Mouse (Mus musculus): Measurements from ENCODE around the gene Cmbl. TPM values are rescaled to one million over a fixed set of nuclear protein-coding genes. Genes with fewer than 3 reads are reported as not detected.

The Cmbl gene
- polyA plus RNA-seq, 1 experiment from 2014 or later, result 1.3 TPM

DNA sequence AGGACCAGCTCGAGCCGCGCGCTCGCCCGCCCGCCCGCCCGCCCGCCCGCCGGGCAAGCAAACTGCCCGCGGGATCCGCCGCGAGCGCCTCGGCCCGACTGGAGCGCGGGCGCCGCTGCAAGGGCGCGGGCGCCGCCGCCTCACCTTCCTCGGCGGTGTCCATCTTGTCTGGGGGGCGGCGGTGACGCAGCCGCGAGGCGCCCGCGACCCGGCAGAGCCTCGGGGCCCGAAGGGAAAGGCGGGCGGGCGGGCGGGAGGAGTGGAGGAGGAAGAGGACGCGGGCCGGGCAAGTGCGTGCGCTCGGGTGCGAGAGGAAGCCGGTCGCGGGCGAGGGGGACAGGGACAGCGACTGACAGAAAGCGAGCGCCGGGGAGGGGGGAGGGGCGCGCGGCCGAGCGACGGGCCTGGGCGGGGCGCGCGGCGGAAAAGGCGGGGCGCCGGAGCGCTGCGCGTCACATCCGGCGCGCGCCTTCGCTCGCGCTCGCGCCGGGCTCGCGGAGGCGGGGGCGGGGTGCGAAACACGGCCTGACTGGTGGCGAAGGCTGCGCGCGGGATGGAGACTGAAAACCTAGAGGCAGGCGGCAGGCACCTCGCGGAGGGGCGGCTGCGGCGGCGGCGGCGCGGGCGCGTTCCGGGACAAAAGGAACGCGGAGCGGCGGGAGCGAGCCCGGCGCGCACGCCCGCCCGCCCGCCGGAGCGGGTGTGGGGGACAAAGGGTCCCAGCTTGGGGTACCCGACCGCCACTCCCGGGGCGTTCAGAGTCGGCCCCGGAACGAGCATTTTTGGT, 34.3 kb upstream of the Cmbl start, which contains the start of gene March6:
TSS of gene March6 (minus strand) at position 395 of the 787 bp plus-strand sequence.
- H3K4me1 ChIP-seq (replicated peaks; ENCODE audit: control insufficient read depth, insufficient read depth, low read length), result peaks cover 7% of the 10 kb centered on the region; the same call in 1 of the 2 replicates
- H3K4me2 ChIP-seq (replicated peaks; ENCODE audit: low read depth, low read length), result peak within 1 kb of the TSS; percentile 71
- peak within 1 kb of the TSS; percentile 93 for H3K4me3 ChIP-seq (ENCODE audit: low read depth, low read length)
- no peaks in the 10 kb centered on the region for H3K27me3 ChIP-seq (ENCODE audit: control insufficient read depth, insufficient read depth, low read length)
- WGBS, result under 1% methylated on average over 80 of the region's 132 CpGs
- H3K9me3 ChIP-seq (ENCODE audit: control insufficient read depth, low read length), result no peaks in the 10 kb centered on the region
- no peaks in the 10 kb centered on the region for H3K36me3 ChIP-seq (ENCODE audit: control insufficient read depth, insufficient read depth, low read length)
- H3K27ac ChIP-seq (ENCODE audit: low read depth, low read length), result peak within 1 kb of the TSS; percentile 99
- DNase-seq (ENCODE audit: low spot score) (peak; percentile 95), ATAC-seq (ENCODE audit: low FRiP score) (peak; percentile 93)
- H3K9ac ChIP-seq (ENCODE audit: low read depth, low read length), result peak within 1 kb of the TSS; percentile 95

DNA sequence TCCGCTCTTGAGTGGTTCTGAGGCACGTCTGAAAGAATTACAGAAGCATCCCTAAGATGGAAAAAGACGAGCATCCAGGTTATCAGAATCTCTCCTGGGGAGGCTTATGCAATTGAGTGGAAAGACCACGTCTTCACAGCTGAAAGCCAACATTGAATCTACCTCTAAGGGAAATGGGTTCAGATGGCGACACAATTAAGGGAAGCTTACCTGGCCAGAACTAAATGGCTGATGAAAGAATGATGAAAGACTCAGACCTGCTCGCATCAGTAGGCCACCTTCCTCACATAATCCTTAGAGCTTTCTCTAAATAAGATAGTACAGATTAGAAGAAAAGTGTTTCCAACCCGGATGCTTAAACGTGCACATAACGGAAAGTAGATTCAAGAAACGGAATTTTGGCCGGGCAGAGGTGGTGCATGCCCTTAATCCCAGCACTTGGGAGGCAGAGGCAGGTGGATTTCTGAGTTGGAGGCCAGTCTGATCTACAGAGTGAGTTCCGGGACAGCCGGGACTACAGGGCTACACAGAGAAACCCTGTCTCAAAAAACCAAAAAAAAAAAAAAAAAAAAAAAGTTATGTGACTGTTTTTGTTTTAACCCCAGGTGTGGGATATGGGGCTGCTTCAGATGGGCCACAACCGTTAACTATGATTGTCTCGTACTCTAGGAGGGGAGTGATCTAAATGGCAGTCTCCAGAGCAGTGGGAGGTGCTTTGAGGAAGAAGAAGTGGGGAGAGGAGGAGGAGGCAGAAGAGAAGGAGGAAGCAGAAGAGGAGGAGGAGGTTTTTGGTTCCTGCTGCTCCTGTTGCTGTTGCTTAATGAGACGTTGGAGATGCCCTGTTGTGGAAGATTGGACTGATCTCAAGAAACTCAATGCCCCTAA, 33.5 kb upstream of the Cmbl start:
- DNase-seq (ENCODE audit: low spot score) (peak; percentile 28), ATAC-seq (ENCODE audit: low FRiP score) (no peak)
- H3K27me3 ChIP-seq (ENCODE audit: control insufficient read depth, insufficient read depth, low read length), result no peaks in the 10 kb centered on the region
- peak overlapping the region; percentile 71 for H3K4me2 ChIP-seq (replicated peaks; ENCODE audit: low read depth, low read length)
- H3K4me3 ChIP-seq (ENCODE audit: low read depth, low read length), result peak overlapping the region; percentile 93
- H3K27ac ChIP-seq (ENCODE audit: low read depth, low read length), result peak overlapping the region; percentile 99
- peaks cover 8% of the 10 kb centered on the region; the same call in 1 of the 2 replicates for H3K4me1 ChIP-seq (replicated peaks; ENCODE audit: control insufficient read depth, insufficient read depth, low read length)
- peak overlapping the region; percentile 95 for H3K9ac ChIP-seq (ENCODE audit: low read depth, low read length)
- H3K9me3 ChIP-seq (ENCODE audit: control insufficient read depth, low read length), result no peaks in the 10 kb centered on the region
- 23% methylated on average over 16 of the region's 16 CpGs for WGBS
- H3K36me3 ChIP-seq (ENCODE audit: control insufficient read depth, insufficient read depth, low read length), result no peaks in the 10 kb centered on the region

DNA sequence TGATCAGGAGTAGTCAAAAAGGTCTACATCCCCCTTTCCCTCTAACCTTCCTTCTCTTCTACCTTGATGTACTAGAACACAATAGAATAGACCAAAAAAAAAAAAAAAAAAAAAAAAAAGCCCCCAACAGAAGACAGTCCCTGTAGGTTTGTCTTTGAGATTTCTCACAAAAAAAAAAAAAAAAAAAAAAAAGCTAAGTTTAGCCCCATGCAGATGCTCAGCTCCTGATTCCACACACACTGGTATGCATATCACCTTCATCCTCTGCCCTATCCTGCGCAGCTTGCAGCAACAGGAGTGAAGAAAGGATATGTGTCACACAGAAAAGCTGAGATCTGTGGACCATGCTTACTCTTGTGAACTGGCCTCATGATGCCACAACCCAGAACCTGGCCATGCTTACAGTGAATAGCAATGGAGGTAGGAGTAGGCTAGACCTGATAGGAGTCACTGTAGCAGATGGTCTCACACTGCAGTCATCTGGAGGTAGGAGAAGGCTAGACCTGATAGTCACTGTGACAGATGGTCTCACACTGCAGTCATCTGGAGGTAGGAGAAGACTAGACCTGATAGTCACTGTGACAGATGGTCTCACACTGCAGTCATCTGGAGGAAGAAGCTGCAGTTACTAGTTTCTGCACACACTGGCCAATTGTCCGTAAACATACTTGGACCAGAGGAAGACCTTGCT, 32.7 kb upstream of the Cmbl start:
- WGBS, result 97% methylated on average over 2 of the region's 2 CpGs
- no peak for DNase-seq (ENCODE audit: low spot score)
- H3K9me3 ChIP-seq (ENCODE audit: control insufficient read depth, low read length), result no peaks in the 10 kb centered on the region

DNA sequence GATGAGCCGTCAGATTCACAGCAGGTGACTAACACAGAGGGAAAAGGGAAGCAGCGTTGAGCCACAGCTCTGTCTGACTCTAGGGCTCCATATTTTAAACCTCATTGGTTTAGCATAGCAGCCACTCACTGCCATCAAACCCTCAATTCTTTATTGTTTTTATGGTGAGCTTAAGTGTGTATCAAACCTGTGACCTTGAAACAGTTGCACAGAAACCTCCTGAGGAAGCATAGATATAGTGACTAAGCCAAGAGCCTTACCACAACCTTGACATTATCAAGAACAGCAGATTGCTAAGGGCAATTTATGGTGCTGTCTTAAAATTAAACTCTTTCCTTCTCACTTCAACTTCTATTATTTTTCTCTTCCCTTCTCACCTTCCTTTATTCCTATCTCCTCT, 31.7 kb upstream of the Cmbl start:
- Histone ChIP-seq H3K4me2 (replicated peaks; ENCODE audit: low read depth, low read length) (no peak overlapping the region), H3K9ac (ENCODE audit: low read depth, low read length) (no peak overlapping the region), H3K36me3 (ENCODE audit: control insufficient read depth, insufficient read depth, low read length) (no peaks in the 10 kb centered on the region), H3K9me3 (ENCODE audit: control insufficient read depth, low read length) (no peaks in the 10 kb centered on the region), H3K4me1 (replicated peaks; ENCODE audit: control insufficient read depth, insufficient read depth, low read length) (peaks cover 9% of the 10 kb centered on the region; the same call in 1 of the 2 replicates), H3K27me3 (ENCODE audit: control insufficient read depth, insufficient read depth, low read length) (no peaks in the 10 kb centered on the region), H3K4me3 (ENCODE audit: low read depth, low read length) (no peak overlapping the region), H3K27ac (ENCODE audit: low read depth, low read length) (no peak overlapping the region)
- WGBS, result 76% methylated on average over 2 of the region's 2 CpGs
- no peak for ATAC-seq (ENCODE audit: low FRiP score)
- no peak for DNase-seq (ENCODE audit: low spot score)

More for the DNA sequence above, 32.7 kb upstream of the Cmbl start:
- Histone ChIP-seq H3K27me3 (ENCODE audit: control insufficient read depth, insufficient read depth, low read length) (no peaks in the 10 kb centered on the region), H3K4me1 (replicated peaks; ENCODE audit: control insufficient read depth, insufficient read depth, low read length) (peaks cover 9% of the 10 kb centered on the region; the same call in 1 of the 2 replicates), H3K4me2 (replicated peaks; ENCODE audit: low read depth, low read length) (no peak overlapping the region; the same call in 1 of the 2 replicates), H3K9ac (ENCODE audit: low read depth, low read length) (no peak overlapping the region), H3K27ac (ENCODE audit: low read depth, low read length) (no peak overlapping the region), H3K36me3 (ENCODE audit: control insufficient read depth, insufficient read depth, low read length) (no peaks in the 10 kb centered on the region), H3K4me3 (ENCODE audit: low read depth, low read length) (no peak overlapping the region)
- ATAC-seq (ENCODE audit: low FRiP score), result no peak

DNA sequence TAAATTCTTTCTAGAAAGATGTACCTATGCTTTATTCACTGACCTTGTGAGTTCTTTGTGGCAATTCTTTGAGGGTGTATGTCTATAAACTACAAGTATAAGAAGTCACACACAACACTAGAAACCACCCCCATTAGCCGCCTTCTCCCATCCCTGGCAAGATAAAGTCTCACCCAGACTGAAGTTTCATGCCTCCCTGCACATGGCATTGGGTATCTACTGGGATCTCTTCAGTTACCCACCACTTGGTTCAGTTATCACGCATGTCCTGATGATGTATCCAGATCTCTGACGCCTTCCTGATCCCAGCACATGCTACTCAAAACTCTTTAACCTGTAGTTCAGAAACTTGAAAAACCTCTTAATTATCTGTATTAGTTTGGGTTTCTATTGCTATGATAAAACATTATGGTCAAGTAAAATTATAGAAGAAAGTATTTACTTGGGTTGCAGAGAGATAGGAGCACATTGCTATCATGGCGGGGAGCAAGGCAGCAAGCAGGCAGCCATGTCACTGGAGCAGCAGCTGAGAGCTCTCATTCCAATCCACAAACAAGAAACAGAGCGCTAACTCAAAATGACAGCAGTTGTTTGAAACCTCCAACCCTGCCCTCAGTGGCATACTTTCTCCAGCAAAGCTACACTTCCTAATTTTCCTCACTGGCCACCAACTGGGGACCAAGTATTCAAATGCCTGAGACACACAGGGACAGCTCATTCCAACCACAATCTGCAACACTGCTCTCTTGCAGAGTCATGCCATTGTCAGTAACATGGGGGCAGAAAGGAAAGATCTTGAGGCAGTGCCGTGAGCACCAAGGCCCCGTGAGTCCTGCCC, 30.5 kb upstream of the Cmbl start:
- 0 out of 2 replicates have a peak, but pooled peaks cover 5% of the 10 kb centered on the region for H3K4me1 ChIP-seq (replicated peaks; ENCODE audit: control insufficient read depth, insufficient read depth, low read length)
- WGBS, result 80% methylated on average over 7 of the region's 7 CpGs
- no peak for DNase-seq (ENCODE audit: low spot score)
- no peaks in the 10 kb centered on the region for H3K36me3 ChIP-seq (ENCODE audit: control insufficient read depth, insufficient read depth, low read length)
- no peaks in the 10 kb centered on the region for H3K27me3 ChIP-seq (ENCODE audit: control insufficient read depth, insufficient read depth, low read length)
- H3K27ac ChIP-seq (ENCODE audit: low read depth, low read length), result 0 out of 2 replicates have a peak overlapping the region, but pooled peaks have one; percentile 45
- no peak overlapping the region for H3K4me3 ChIP-seq (ENCODE audit: low read depth, low read length)
- ATAC-seq (ENCODE audit: low FRiP score), result no peak
- no peaks in the 10 kb centered on the region for H3K9me3 ChIP-seq (ENCODE audit: control insufficient read depth, low read length)
- H3K9ac ChIP-seq (ENCODE audit: low read depth, low read length), result no peak overlapping the region
- no peak overlapping the region for H3K4me2 ChIP-seq (replicated peaks; ENCODE audit: low read depth, low read length)

DNA sequence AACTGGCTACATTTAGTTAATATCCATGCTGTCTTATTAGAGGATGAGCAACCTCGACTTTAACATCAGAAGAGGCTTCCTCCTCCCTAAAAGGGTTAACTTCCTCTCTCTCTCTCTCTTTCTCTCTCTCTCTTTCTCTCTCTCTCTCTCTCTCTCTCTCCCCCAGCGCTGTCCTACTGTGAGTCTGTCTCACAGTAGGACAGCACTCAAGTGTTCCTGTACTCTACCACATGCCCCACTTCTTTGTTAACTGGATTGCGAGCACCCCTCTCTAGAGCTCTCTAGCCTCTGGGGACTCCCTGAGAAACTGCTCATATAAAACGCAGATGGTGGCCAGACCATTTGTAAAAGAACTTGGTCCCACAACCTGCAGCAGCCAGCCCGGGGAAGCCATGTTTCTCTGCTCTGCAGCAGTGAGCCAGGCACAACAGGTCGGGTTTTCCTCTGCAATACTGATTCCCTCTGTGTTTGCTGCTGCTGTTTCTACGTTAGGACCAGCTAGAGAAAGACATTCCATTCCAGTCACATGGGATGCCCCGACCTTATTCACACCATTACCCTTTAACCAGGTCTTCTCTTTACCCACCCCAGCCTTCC, 29.8 kb upstream of the Cmbl start:
- ATAC-seq (ENCODE audit: low FRiP score), result no peak
- Histone ChIP-seq H3K27ac (ENCODE audit: low read depth, low read length) (peak overlapping the region; percentile 45), H3K4me1 (replicated peaks; ENCODE audit: control insufficient read depth, insufficient read depth, low read length) (0 out of 2 replicates have a peak, but pooled peaks cover 5% of the 10 kb centered on the region), H3K9me3 (ENCODE audit: control insufficient read depth, low read length) (no peaks in the 10 kb centered on the region), H3K9ac (ENCODE audit: low read depth, low read length) (0 out of 2 replicates have a peak overlapping the region, but pooled peaks have one; percentile 15), H3K4me2 (replicated peaks; ENCODE audit: low read depth, low read length) (no peak overlapping the region; the same call in 1 of the 2 replicates), H3K4me3 (ENCODE audit: low read depth, low read length) (no peak overlapping the region), H3K36me3 (ENCODE audit: control insufficient read depth, insufficient read depth, low read length) (no peaks in the 10 kb centered on the region), H3K27me3 (ENCODE audit: control insufficient read depth, insufficient read depth, low read length) (no peaks in the 10 kb centered on the region)
- no peak for DNase-seq (ENCODE audit: low spot score)
- WGBS, result 25% methylated on average over 8 of the region's 8 CpGs

DNA sequence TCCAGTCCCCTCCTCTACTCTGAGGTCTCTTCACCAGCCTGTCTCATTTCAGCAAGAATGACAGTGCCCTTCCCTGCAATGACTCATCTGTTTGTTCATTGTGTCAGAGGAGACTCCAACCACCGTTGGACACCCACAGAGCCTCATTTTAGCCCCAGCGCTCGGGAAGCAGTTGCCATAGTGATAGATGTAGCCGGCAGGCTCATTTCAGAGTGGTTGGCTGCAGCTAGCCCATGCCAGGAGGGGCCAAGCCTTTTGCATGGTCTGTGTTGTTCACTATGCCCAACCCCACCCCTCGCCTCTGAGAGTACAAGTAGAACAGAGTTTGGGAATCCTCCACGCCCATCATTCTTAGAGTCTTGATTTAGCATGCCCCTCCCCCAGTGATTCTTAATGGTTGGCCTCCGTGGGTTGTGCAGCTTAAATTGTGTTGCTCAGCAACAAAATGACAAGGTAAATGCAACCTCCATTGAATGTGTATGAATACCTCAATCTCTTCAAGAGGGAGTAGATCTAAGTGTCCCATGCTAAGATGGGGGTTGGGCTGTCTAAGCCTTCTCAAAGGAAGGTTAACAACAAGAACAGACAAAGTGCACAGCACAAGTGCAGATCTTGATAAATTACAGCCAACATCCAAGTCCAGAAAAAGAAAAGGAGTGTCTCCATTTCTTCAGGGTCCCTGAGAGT, 29.0 kb upstream of the Cmbl start:
- 6% methylated on average over 7 of the region's 7 CpGs for WGBS
- peak overlapping the region; percentile 51; the same call in 1 of the 2 replicates for H3K27ac ChIP-seq (ENCODE audit: low read depth, low read length)
- H3K4me1 ChIP-seq (replicated peaks; ENCODE audit: control insufficient read depth, insufficient read depth, low read length), result 0 out of 2 replicates have a peak, but pooled peaks cover 5% of the 10 kb centered on the region
- peak overlapping the region; percentile 14 for H3K4me2 ChIP-seq (replicated peaks; ENCODE audit: low read depth, low read length)
- peak; percentile 77 for DNase-seq (ENCODE audit: low spot score)
- H3K9me3 ChIP-seq (ENCODE audit: control insufficient read depth, low read length), result no peaks in the 10 kb centered on the region
- H3K27me3 ChIP-seq (ENCODE audit: control insufficient read depth, insufficient read depth, low read length), result no peaks in the 10 kb centered on the region
- H3K36me3 ChIP-seq (ENCODE audit: control insufficient read depth, insufficient read depth, low read length), result no peaks in the 10 kb centered on the region
- no peak overlapping the region for H3K9ac ChIP-seq (ENCODE audit: low read depth, low read length)
- H3K4me3 ChIP-seq (ENCODE audit: low read depth, low read length), result no peak overlapping the region
- peak; percentile 93 for ATAC-seq (ENCODE audit: low FRiP score)

Data from hindbrain, embryonic 11.5 days (tissue).